Comparison of ENCODE assay signal across 14 mouse cellular contexts in the genomic region with DNA sequence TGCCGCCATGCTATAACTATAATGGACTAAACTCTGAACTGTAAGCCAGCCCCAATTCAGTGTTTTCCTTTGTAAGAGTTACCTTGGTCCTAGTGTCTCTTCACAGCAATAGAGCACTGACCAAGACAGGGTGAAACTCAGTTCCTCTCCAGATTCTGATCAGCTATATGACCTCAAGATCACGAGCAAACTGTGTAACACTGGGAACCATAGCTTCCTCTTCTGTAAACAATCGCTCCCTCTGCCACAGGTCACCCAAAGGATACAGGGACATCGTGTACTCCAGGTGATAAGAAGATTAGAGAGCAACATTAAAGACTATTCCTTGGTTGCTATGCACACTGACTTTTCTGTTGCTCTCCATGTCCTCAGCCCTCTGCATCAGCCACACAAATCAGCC.
"Had no signal": no experiment of that assay in that cellular context is flagged by ENCODE, and none has a peak within 500 bp of the region (broad histone marks: within the 10 kb centered on the region; RNA-seq: fewer than 3 reads in every experiment).

No protein-coding gene starts in this region.

- H3K9ac ChIP-seq: limb, embryonic 12.5 days; lung, embryonic 15.5 days; neural tube, embryonic 15.5 days had no signal

- H3K9me3 ChIP-seq: limb, embryonic 12.5 days; lung, embryonic 15.5 days; midbrain, embryonic 10.5 days; neural tube, embryonic 15.5 days had no signal

- DNase-seq: kidney, adult 11 months; kidney, postnatal 10 days; kidney, postnatal 4 days; midbrain, embryonic 14.5 days; right cerebral cortex, adult 18-20 months; right cerebral cortex, postnatal 25 days; thymus, postnatal 4 days had no signal

- H3K4me2 ChIP-seq: limb, embryonic 12.5 days; liver, embryonic 11.5 days; lung, embryonic 15.5 days; neural tube, embryonic 15.5 days had no signal

- H3K4me3 ChIP-seq: limb, embryonic 12.5 days; lung, embryonic 15.5 days; midbrain, embryonic 10.5 days; myocyte; neural tube, embryonic 15.5 days had no signal

- H3K27me3 ChIP-seq: limb, embryonic 12.5 days; lung, embryonic 15.5 days; neural tube, embryonic 15.5 days had no signal

- H3K4me1 ChIP-seq: limb, embryonic 12.5 days; neural tube, embryonic 15.5 days had no signal

- H3K27ac ChIP-seq: limb, embryonic 12.5 days; lung, embryonic 15.5 days; midbrain, embryonic 10.5 days; neural tube, embryonic 15.5 days; stomach, postnatal 0 days had no signal
